Mouse (Mus musculus) myocyte (in vitro differentiated cells): ENCODE data around the gene Kcnmb1. TPM values are rescaled to one million over a fixed set of nuclear protein-coding genes. Genes with fewer than 3 reads are reported as not detected.
A peak's percentile ranks its signal among the peaks of the same experiment; 100 is the strongest.

Experiments used
- H3K27me3 ChIP-seq: one replicate; pipeline ENCODE4 v1.6.1; 2011; ENCODE audit not compliant: control insufficient read depth, insufficient read depth, insufficient read length
- H3K36me3 ChIP-seq: one replicate; pipeline ENCODE4 v1.6.1; 2011; ENCODE audit not compliant: control insufficient read depth, insufficient read depth
- H3K4me2 ChIP-seq: one replicate; pipeline ENCODE4 v1.6.1; 2011; ENCODE audit warnings: low read depth, control low read depth
- H3K4me3 ChIP-seq: one replicate; pipeline ENCODE4 v1.5.1; 2011; ENCODE audit warnings: mild to moderate bottlenecking, control low read depth, moderate library complexity
- H3K79me2 ChIP-seq: one replicate; pipeline ENCODE4 v1.6.1; 2011; ENCODE audit not compliant: control insufficient read depth, insufficient read depth
- H3ac ChIP-seq: one replicate; pipeline ENCODE4 v1.6.1; 2011; ENCODE audit not compliant: control insufficient read depth, insufficient read length
- CEBPB ChIP-seq: IDR thresholded peaks from 2 replicates; pipeline ENCODE4 v1.6.1; 2011; ENCODE audit warnings: mild to moderate bottlenecking, moderate library complexity; ENCODE audit not compliant: poor library complexity, insufficient read depth, severe bottlenecking
- E2F4 ChIP-seq: IDR thresholded peaks from one replicate; pipeline ENCODE4 v1.6.1; 2011; ENCODE audit warnings: mild to moderate bottlenecking, control low read depth, moderate library complexity; ENCODE audit not compliant: insufficient read depth
- MAX ChIP-seq: IDR thresholded peaks from one replicate; pipeline ENCODE4 v1.6.1; 2011; ENCODE audit warnings: low read depth, mild to moderate bottlenecking, control low read depth
- MYOD1 ChIP-seq, 3 experiments: IDR thresholded peaks; one replicate each; pipeline ENCODE4 v1.6.1; 2011; ENCODE audit warnings: control low read depth in 2 of 3, low read depth in 2 of 3, mild to moderate bottlenecking in 2 of 3, moderate library complexity in 1 of 3; ENCODE audit not compliant: insufficient read length in 2 of 3, control insufficient read depth in 1 of 3
- MYOG ChIP-seq, 3 experiments: IDR thresholded peaks; one replicate each; pipeline ENCODE4 v1.6.1; 2011; ENCODE audit warnings: control low read depth in 2 of 3, low read depth in 2 of 3, mild to moderate bottlenecking in 2 of 3; ENCODE audit not compliant: insufficient read length in 2 of 3, control insufficient read depth in 1 of 3, insufficient read depth in 1 of 3
- POLR2A ChIP-seq: IDR thresholded peaks from one replicate; pipeline ENCODE4 v1.6.1; 2011; ENCODE audit warnings: low read depth, mild to moderate bottlenecking, control low read depth, moderate library complexity; ENCODE audit not compliant: insufficient read length
- POLR2AphosphoS2 ChIP-seq: IDR thresholded peaks from one replicate; pipeline ENCODE4 v1.6.1; 2011; ENCODE audit warnings: low read depth, control low read depth; ENCODE audit not compliant: insufficient read length
- REST ChIP-seq: IDR thresholded peaks from one replicate; pipeline ENCODE4 v1.6.1; 2011; ENCODE audit warnings: mild to moderate bottlenecking, control low read depth, moderate library complexity; ENCODE audit not compliant: insufficient read depth, insufficient read length
- SRF ChIP-seq: IDR thresholded peaks from one replicate; pipeline ENCODE4 v1.6.1; 2011; ENCODE audit warnings: low read depth; ENCODE audit not compliant: control insufficient read depth, insufficient read length
- TCF12 ChIP-seq: IDR thresholded peaks from one replicate; pipeline ENCODE4 v1.6.1; 2011; ENCODE audit warnings: mild to moderate bottlenecking, control low read depth; ENCODE audit not compliant: poor library complexity, insufficient read depth, severe bottlenecking
- TCF3 ChIP-seq: IDR thresholded peaks from one replicate; pipeline ENCODE4 v1.6.1; 2011; ENCODE audit warnings: low read depth, control low read depth; ENCODE audit not compliant: insufficient read length
- USF1 ChIP-seq: IDR thresholded peaks from one replicate; pipeline ENCODE4 v1.6.1; 2011; ENCODE audit warnings: low read depth, mild to moderate bottlenecking, control low read depth, moderate library complexity
- polyA plus RNA-seq: library from polyadenylated mRNA; unstranded; fragments of >200 nt; fragmentation: generic; extraction: Trizol; gene quantifications from one replicate; pipeline ENCODE4 v1.2.1, GENCODE M21; 2012; ENCODE audit warnings: missing spikeins

Gene Kcnmb1
- polyA plus RNA-seq, 1 experiment: 0.07 TPM

- TF ChIP-seq USF1 (no peak), CEBPB (no peak), TCF3 (no peak)
- Histone ChIP-seq H3ac (no peak overlapping the region), H3K27me3 (peaks cover 4% of the 10 kb centered on the region), H3K36me3 (no peaks in the 10 kb centered on the region), H3K4me3 (no peak overlapping the region), H3K4me2 (no peak overlapping the region), H3K79me2 (no peaks in the 10 kb centered on the region)
Observed at GRCm38 (mm10) chr11:33918424-33918823, 44.4 kb upstream of the Kcnmb1 start.

DNA sequence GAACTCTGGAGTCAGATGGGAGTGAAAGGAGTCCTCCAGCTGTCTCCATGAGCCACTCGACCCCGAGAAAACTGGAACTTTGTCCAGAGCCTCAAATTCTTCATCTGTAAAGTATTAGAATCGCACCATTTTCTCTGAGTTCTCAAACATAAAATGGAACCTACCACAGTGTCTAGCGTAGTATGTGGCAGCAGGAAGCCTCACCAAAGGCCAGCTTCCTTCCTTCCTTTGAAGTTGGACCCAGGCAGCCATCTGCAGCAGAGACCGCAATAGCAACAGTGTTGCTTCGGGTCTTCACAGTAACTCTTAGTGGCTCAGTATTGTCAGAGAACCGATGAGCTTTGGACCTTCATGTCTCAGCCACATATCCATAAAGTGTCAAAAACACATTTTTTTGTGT is 43.0 kb upstream of the Kcnmb1 start:
- H3K27me3 ChIP-seq: peaks cover 4% of the 10 kb centered on the region
- H3K4me3 ChIP-seq: no peak overlapping the region
- no peaks in the 10 kb centered on the region for H3K36me3 ChIP-seq
- H3ac ChIP-seq: no peak overlapping the region
- H3K79me2 ChIP-seq: no peaks in the 10 kb centered on the region
- TF ChIP-seq CEBPB (no peak), TCF3 (no peak), SRF (no peak), MAX (no peak), POLR2A (no peak), USF1 (no peak), REST (no peak)
- H3K4me2 ChIP-seq: no peak overlapping the region

DNA sequence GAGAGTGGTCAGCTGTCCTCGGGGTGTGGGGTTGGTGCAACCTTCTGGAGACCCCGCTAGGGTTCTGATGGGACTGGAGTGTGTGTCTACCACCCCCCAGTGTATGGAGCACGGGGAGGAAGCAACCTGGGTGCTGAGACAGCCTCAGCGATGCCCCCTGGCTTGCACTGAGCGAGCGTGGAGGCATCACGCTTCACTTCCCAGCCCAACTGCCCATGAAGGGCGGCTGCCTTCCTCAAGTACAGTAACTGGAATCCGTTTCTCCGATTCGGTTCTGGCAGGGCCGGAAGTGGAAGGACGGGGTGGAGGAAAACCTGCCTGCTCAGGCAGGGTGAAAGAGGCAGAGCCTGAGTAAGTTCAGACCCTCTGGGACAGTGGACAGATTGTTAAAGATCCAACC is 41.4 kb upstream of the Kcnmb1 start:
- TF ChIP-seq TCF3 (no peak), POLR2AphosphoS2 (no peak), POLR2A (no peak), TCF12 (no peak), MAX (no peak), USF1 (no peak), E2F4 (no peak), REST (no peak)

GRCm38 (mm10) chr11:33923031-33923430 is 39.8 kb upstream of the Kcnmb1 start:
- TF ChIP-seq TCF3 (no peak), REST (no peak), POLR2A (no peak), TCF12 (no peak), SRF (no peak), CEBPB (no peak), MYOD1 (IDR thresholded peaks at IDR 0.05; ENCODE audit: control insufficient read depth in 1 of 3, insufficient read length in 2 of 3, low read depth in 2 of 3) (no peak), POLR2AphosphoS2 (no peak), MYOG (IDR thresholded peaks at IDR 0.05; ENCODE audit: control insufficient read depth in 1 of 3, insufficient read depth in 1 of 3, insufficient read length in 2 of 3, low read depth in 2 of 3) (no peak), USF1 (no peak), MAX (no peak)

More for the DNA sequence above, 41.4 kb upstream of the Kcnmb1 start:
- Histone ChIP-seq H3K27me3 (peaks cover 4% of the 10 kb centered on the region), H3K79me2 (no peaks in the 10 kb centered on the region), H3K4me3 (no peak overlapping the region), H3ac (no peak overlapping the region), H3K36me3 (no peaks in the 10 kb centered on the region), H3K4me2 (peak overlapping the region; percentile 9)

GRCm38 (mm10) chr11:33925778-33926177 is 37.0 kb upstream of the Kcnmb1 start:
- TF ChIP-seq CEBPB (peak; percentile 92), USF1 (no peak), POLR2A (no peak), TCF12 (no peak)
- H3K79me2 ChIP-seq: no peaks in the 10 kb centered on the region

More at GRCm38 (mm10) chr11:33923031-33923430, 39.8 kb upstream of the Kcnmb1 start:
- H3K36me3 ChIP-seq: no peaks in the 10 kb centered on the region
- H3K4me2 ChIP-seq: no peak overlapping the region
- no peaks in the 10 kb centered on the region for H3K79me2 ChIP-seq
- no peak overlapping the region for H3ac ChIP-seq
- H3K4me3 ChIP-seq: no peak overlapping the region
- peaks cover 4% of the 10 kb centered on the region for H3K27me3 ChIP-seq

DNA sequence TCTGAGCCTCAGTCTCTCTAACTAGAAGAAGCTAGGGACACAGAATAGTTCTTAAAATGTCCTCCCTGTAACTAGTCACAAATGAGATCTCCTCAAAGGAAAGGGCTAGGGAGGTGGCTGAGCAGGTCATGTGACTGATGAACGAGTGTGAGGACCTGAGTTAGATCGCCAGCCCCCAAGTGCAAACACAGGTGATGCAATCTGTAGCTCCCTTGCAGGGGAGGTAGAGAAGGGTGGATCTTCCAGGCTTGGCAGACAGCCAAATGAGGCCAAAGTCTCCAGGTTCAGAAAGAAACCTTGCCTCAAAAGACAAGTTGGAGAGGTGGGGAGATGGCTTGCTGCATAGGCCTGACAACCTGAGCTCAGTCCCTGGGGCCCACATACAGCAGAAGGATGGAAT is 36.3 kb upstream of the Kcnmb1 start:
- Histone ChIP-seq H3K27me3 (no peaks in the 10 kb centered on the region), H3K4me3 (no peak overlapping the region), H3ac (no peak overlapping the region), H3K4me2 (no peak overlapping the region), H3K36me3 (no peaks in the 10 kb centered on the region), H3K79me2 (no peaks in the 10 kb centered on the region)
- no peak for TF ChIP-seq TCF12
- no peak for TF ChIP-seq MYOD1 (IDR thresholded peaks at IDR 0.05; ENCODE audit: control insufficient read depth in 1 of 3, insufficient read length in 2 of 3, low read depth in 2 of 3)
- TF ChIP-seq E2F4: no peak
- TF ChIP-seq CEBPB: no peak
- no peak for TF ChIP-seq TCF3
- TF ChIP-seq MAX: no peak
- TF ChIP-seq USF1: peak; percentile 45
- no peak for TF ChIP-seq POLR2A
- no peak for TF ChIP-seq REST

More at GRCm38 (mm10) chr11:33925778-33926177, 37.0 kb upstream of the Kcnmb1 start:
- H3K4me3 ChIP-seq: no peak overlapping the region
- no peaks in the 10 kb centered on the region for H3K36me3 ChIP-seq
- no peak overlapping the region for H3ac ChIP-seq
- H3K4me2 ChIP-seq: no peak overlapping the region
- H3K27me3 ChIP-seq: no peaks in the 10 kb centered on the region
